Mouse (Mus musculus) MN1 (cell line): ENCODE results near the gene Cnpy3.

ENCODE experiments used
- DNase-seq: peaks from one replicate; pipeline ENCODE4 v3.0.0-alpha.2; 2016; ENCODE audit warnings: low spot score

Gene Cnpy3

GRCm38 (mm10) chr17:46763544-46763943 lies 11.5 kb upstream of the Cnpy3 start, which contains the start of gene Ptcra:
Gene Ptcra (minus strand): TSS chr17:46763712.
- no peak for DNase-seq

GRCm38 (mm10) chr17:46758753-46759152 lies 6.7 kb upstream of the Cnpy3 start:
- DNase-seq: no peak

GRCm38 (mm10) chr17:46751056-46751793 lies 789 bp downstream of the Cnpy3 start:
- DNase-seq: no peak

- no peak for DNase-seq
Observed at GRCm38 (mm10) chr17:46750580-46750979, 1.4 kb downstream of the Cnpy3 start.

- no peak for DNase-seq
Observed at GRCm38 (mm10) chr17:46749282-46749681, 2.7 kb downstream of the Cnpy3 start.

GRCm38 (mm10) chr17:46747806-46748205 lies 4.2 kb downstream of the Cnpy3 start:
- DNase-seq: no peak

GRCm38 (mm10) chr17:46747234-46747633 lies 4.8 kb downstream of the Cnpy3 start:
- DNase-seq: no peak

- DNase-seq: no peak
Observed at GRCm38 (mm10) chr17:46745506-46745905, 6.5 kb downstream of the Cnpy3 start.

GRCm38 (mm10) chr17:46742986-46743385 lies 9.0 kb downstream of the Cnpy3 start:
- DNase-seq: no peak

GRCm38 (mm10) chr17:46741305-46741704 lies 10.7 kb downstream of the Cnpy3 start:
- DNase-seq: no peak

- DNase-seq: no peak
Observed at GRCm38 (mm10) chr17:46736160-46736559, 15.9 kb downstream of the Cnpy3 start.

GRCm38 (mm10) chr17:46735287-46735686 lies 16.7 kb downstream of the Cnpy3 start:
- no peak for DNase-seq

- no peak for DNase-seq
Observed at GRCm38 (mm10) chr17:46734055-46734454, 18.0 kb downstream of the Cnpy3 start.

- no peak for DNase-seq
Observed at GRCm38 (mm10) chr17:46728904-46729318, 23.1 kb downstream of the Cnpy3 start, which contains the start of gene Gnmt. Gene Gnmt (minus strand): TSS chr17:46729168.

- DNase-seq: no peak
Observed at GRCm38 (mm10) chr17:46728496-46728895, 23.5 kb downstream of the Cnpy3 start.

- no peak for DNase-seq
Observed at GRCm38 (mm10) chr17:46728021-46728420, 24.0 kb downstream of the Cnpy3 start.

GRCm38 (mm10) chr17:46727271-46727670 lies 24.7 kb downstream of the Cnpy3 start:
- DNase-seq: no peak

- DNase-seq: no peak
Observed at GRCm38 (mm10) chr17:46725731-46726645, 26.0 kb downstream of the Cnpy3 start.

GRCm38 (mm10) chr17:46725273-46725672 lies 26.7 kb downstream of the Cnpy3 start:
- DNase-seq: peak; percentile 59

GRCm38 (mm10) chr17:46724477-46725084 lies 27.4 kb downstream of the Cnpy3 start:
- no peak for DNase-seq

- DNase-seq: no peak
Observed at GRCm38 (mm10) chr17:46721077-46721476, 30.9 kb downstream of the Cnpy3 start.

GRCm38 (mm10) chr17:46714756-46715481 lies 37.1 kb downstream of the Cnpy3 start:
- DNase-seq: no peak
